7 mouse cellular contexts compared by ENCODE assay signal in genomic region chr2:131142592-131142991, GRCm38 (mm10). TPM values are rescaled to one million over a fixed set of nuclear protein-coding genes. Genes with fewer than 3 reads are reported as not detected.
DNase-seq lines count a peak whose midpoint lies in the region; ATAC-seq and TF ChIP-seq lines count a peak whose summit lies in the region.

No protein-coding gene starts in this region.

- H3K27ac ChIP-seq in gastrocnemius, adult 2 months, result peak overlapping the region; percentile 87
- no peak overlapping the region for H3K27ac ChIP-seq in small intestine, adult 2 months (ENCODE audit: insufficient read depth, low read depth, low read length)

- ATAC-seq in inflammation-experienced regulatory T-cells, adult 6 months, result peak; percentile 52

- peak; percentile 83 for TF ChIP-seq CTCF in gastrocnemius, adult 2 months (IDR thresholded peaks at IDR 0.05)
- TF ChIP-seq CTCF in small intestine, adult 2 months (IDR thresholded peaks at IDR 0.05; ENCODE audit: extremely low read depth, insufficient read length, insufficient replicate concordance, low read depth, low read length), result peak; percentile 68; the same call in 1 of the 2 replicates

- 29% methylated on average over 18 of the region's 18 CpGs for WGBS in small intestine, adult 2 months

- H3K27me3 ChIP-seq in small intestine, adult 2 months (ENCODE audit: control insufficient read depth, insufficient read depth, low read length), result no peaks in the 10 kb centered on the region

- DNase-seq in NIH3T3 (ENCODE audit: low read depth), result peak; percentile 70
- DNase-seq in c-Kit-positive CD71-positive TER-119-negative erythroid progenitor cells, embryonic 14.5 days (ENCODE audit: low read depth), result peak; percentile 72
- peak; percentile 87 for DNase-seq in gastrocnemius, adult 2 months
- peak; percentile 54 to 55 for DNase-seq in left cerebral cortex, postnatal 14 days (ENCODE audit: low spot score in 2 of 2)
- DNase-seq in mesoderm, embryonic 11.5 days (ENCODE audit: low read depth, low spot score), result peak; percentile 80

- intact Hi-C loops in gastrocnemius, adult 2 months (cut with DNase I), result loop anchor here (1.0 kb wide), 1 partner anchor 47 kb away; no protein-coding TSS in a partner anchor
- intact Hi-C loops in left cerebral cortex, postnatal 14 days (cut with DNase I), result no loop called here

- peak overlapping the region; percentile 48 for H3K4me3 ChIP-seq in gastrocnemius, adult 2 months
- peak overlapping the region; percentile 27 for H3K4me3 ChIP-seq in small intestine, adult 2 months (ENCODE audit: low read depth, low read length)

- no peak for TF ChIP-seq POLR2A in small intestine, adult 2 months (IDR thresholded peaks at IDR 0.05; ENCODE audit: low read depth, low read length)

- peaks cover 6% of the 10 kb centered on the region for H3K36me3 ChIP-seq in small intestine, adult 2 months (ENCODE audit: control insufficient read depth, insufficient read depth, low read length)

- H3K4me1 ChIP-seq in small intestine, adult 2 months (ENCODE audit: control insufficient read depth, insufficient read depth, insufficient read length, low read length), result peaks cover 18% of the 10 kb centered on the region

RNA-seq across cellular contexts. Expression of gene Gm11037, which starts 9.3 kb away (rescaled TPM):
- total RNA-seq in gastrocnemius, adult 2 months (2021), result not detected
- polyA plus RNA-seq in inflammation-experienced regulatory T-cells, adult 6 months (2017; shearing (Covaris generic)), result not detected
- total RNA-seq in left cerebral cortex, postnatal 14 days (2021), result not detected
- polyA plus RNA-seq in small intestine, adult 2 months (2012; rRNA removed), result not detected in 2 replicates

RNA-seq across cellular contexts. Expression of gene Hspa12b, which starts 15.5 kb away (rescaled TPM):
- total RNA-seq in gastrocnemius, adult 2 months (2021), result 10 to 100 TPM; 11.7 to 14.8 TPM
- under 1 TPM in 2 of 3 experiments, not detected in 1; 0.10 to 0.40 TPM for polyA plus RNA-seq in inflammation-experienced regulatory T-cells, adult 6 months (2017; shearing (Covaris generic))
- 10 to 100 TPM; 10.2 to 10.8 TPM for total RNA-seq in left cerebral cortex, postnatal 14 days (2021)
- polyA plus RNA-seq in small intestine, adult 2 months (2012; rRNA removed), result 2.2 and 3.3 TPM in 2 replicates

RNA-seq across cellular contexts. Expression of gene 1700037H04Rik, which starts 17.3 kb away (rescaled TPM):
- total RNA-seq in gastrocnemius, adult 2 months (2021), result 1 to 10 TPM; 3.6 to 4.5 TPM
- 10 to 100 TPM; 36.5 to 54.8 (median 46.3) TPM for polyA plus RNA-seq in inflammation-experienced regulatory T-cells, adult 6 months (2017; shearing (Covaris generic))
- total RNA-seq in left cerebral cortex, postnatal 14 days (2021), result 10 to 100 TPM; 74.6 to 83.3 TPM
- 52.3 and 57.2 TPM in 2 replicates for polyA plus RNA-seq in small intestine, adult 2 months (2012; rRNA removed)

RNA-seq across cellular contexts. Expression of gene Cenpb, which starts 37.3 kb away (rescaled TPM):
- total RNA-seq in gastrocnemius, adult 2 months (2021), result 10 to 100 TPM; 67.7 to 70.1 TPM
- 1 to 10 TPM; 2.4 to 3.1 (median 2.7) TPM for polyA plus RNA-seq in inflammation-experienced regulatory T-cells, adult 6 months (2017; shearing (Covaris generic))
- 10 to 100 TPM; 89.7 to 97.4 TPM for total RNA-seq in left cerebral cortex, postnatal 14 days (2021)
- 57.7 and 95.1 TPM in 2 replicates for polyA plus RNA-seq in small intestine, adult 2 months (2012; rRNA removed)

RNA-seq across cellular contexts. Expression of gene Cdc25b, which starts 44.2 kb away (rescaled TPM):
- total RNA-seq in gastrocnemius, adult 2 months (2021), result 1 to 10 TPM; 1.5 TPM
- polyA plus RNA-seq in inflammation-experienced regulatory T-cells, adult 6 months (2017; shearing (Covaris generic)), result 100 to 1,000 TPM in 1 of 3 experiments, 10 to 100 TPM in 2; 55.5 to 163 (median 71.5) TPM
- total RNA-seq in left cerebral cortex, postnatal 14 days (2021), result 10 to 100 TPM; 11.9 to 15.4 TPM
- 11.6 and 22.4 TPM in 2 replicates for polyA plus RNA-seq in small intestine, adult 2 months (2012; rRNA removed)

Comparison
In these comparisons a context has a peak if more than half of its experiments do, and no peak if none do; other contexts are left out.
1. RNA of gene 1700037H04Rik, which starts 17.3 kb away (total RNA-seq): 74.6 to 83.3 TPM in left cerebral cortex, postnatal 14 days; 3.6 to 4.5 TPM in gastrocnemius, adult 2 months; every median in the first group is over 10 times any median in the second.
2. Peak in every context shown above with its lines, with median percentiles within 50 percentile points of each other: DNase-seq.